Mouse (Mus musculus) stomach, postnatal 0 days (tissue): ENCODE measurements around the gene Spint2.

Experiments used
- CTCF ChIP-seq: IDR thresholded peaks from 2 replicates; pipeline ENCODE4 v1.5.1; 2016; ENCODE audit warnings: antibody characterized with exemption, low read depth, mild to moderate bottlenecking, moderate library complexity
- EP300 ChIP-seq: optimal IDR thresholded peaks from 2 replicates; pipeline ENCODE3; 2016; ENCODE audit warnings: antibody characterized with exemption

DNA sequence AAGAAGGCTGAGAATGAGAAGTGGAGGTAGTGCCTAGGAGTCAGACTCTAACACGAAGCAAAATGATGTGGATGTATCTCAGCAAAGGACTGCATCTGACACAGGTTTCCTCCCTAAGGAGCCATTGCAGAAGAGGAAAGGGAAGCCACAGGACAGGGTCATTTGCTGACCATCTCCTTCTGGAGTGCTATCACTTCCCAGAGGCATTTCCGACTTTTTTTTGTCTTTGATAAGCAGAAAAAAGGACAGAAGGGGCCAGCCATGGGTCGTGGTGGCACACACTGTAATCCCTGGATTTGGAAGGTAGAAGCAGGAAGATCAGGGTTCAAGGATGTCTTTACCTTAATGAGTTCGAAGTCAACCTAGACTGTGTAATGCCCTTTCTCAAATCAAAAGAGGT is 45.1 kb downstream of the Spint2 start:
- no peak for TF ChIP-seq EP300
- TF ChIP-seq CTCF: no peak
